Mouse (Mus musculus) heart, embryonic 14.5 days (tissue): ENCODE results near the gene Ccdc88c. TPM values are rescaled to one million over a fixed set of nuclear protein-coding genes. Genes with fewer than 3 reads are reported as not detected.

Source experiments
- ATAC-seq: fragments of 200-750 bp; cut with Nextera tagmentation; 2 replicates; pipeline ENCODE4 v1.8.0; 2017; ENCODE audit warnings: low read depth, moderate TSS enrichment; ENCODE audit not compliant: insufficient number of reproducible peaks, insufficient read depth, low FRiP score
- H3K27ac ChIP-seq, 2 experiments: fragments of 200-500 bp in 1 of 2; fragments of 300-500 bp in 1 of 2; sonication (generic) in 1 of 2; replicated peaks in 1 of 2; 2 replicates each; pipeline ENCODE4 v1.5.1; 2012 to 2014; ENCODE audit warnings: low read depth in 2 of 2, low read length in 2 of 2, control low read depth in 1 of 2, mild to moderate bottlenecking in 1 of 2, mixed read lengths in 1 of 2; ENCODE audit not compliant: control insufficient read depth in 1 of 2, insufficient read depth in 1 of 2
- H3K27me3 ChIP-seq: fragments of 300-500 bp; sonication (generic); 2 replicates; pipeline ENCODE4 v1.6.1; 2014; ENCODE audit warnings: mild to moderate bottlenecking, low read length, control low read depth; ENCODE audit not compliant: control insufficient read depth, insufficient read depth
- H3K36me3 ChIP-seq: fragments of 300-500 bp; sonication (generic); 2 replicates; pipeline ENCODE4 v1.6.1; 2014; ENCODE audit warnings: mild to moderate bottlenecking, control low read depth, low read length, mixed read lengths; ENCODE audit not compliant: control insufficient read depth, insufficient read depth
- H3K4me1 ChIP-seq, 2 experiments: fragments of 200-500 bp in 1 of 2; fragments of 300-500 bp in 1 of 2; sonication (generic) in 1 of 2; 2 replicates each; pipeline ENCODE4 v1.6.1; 2012 to 2014; ENCODE audit warnings: low read length in 2 of 2, control low read depth in 1 of 2, mixed read lengths in 1 of 2; ENCODE audit not compliant: control insufficient read depth in 2 of 2, insufficient read depth in 2 of 2
- H3K4me2 ChIP-seq: fragments of 300-500 bp; sonication (generic); 2 replicates; pipeline ENCODE4 v1.6.1; 2014; ENCODE audit warnings: mild to moderate bottlenecking, low read length
- H3K4me3 ChIP-seq, 2 experiments: fragments of 200-500 bp in 1 of 2; fragments of 300-500 bp in 1 of 2; sonication (generic) in 1 of 2; 2 replicates each; pipeline ENCODE4 v1.5.1; 2012 to 2014; ENCODE audit warnings: low read length in 2 of 2, mild to moderate bottlenecking in 2 of 2, control low read depth in 1 of 2, low read depth in 1 of 2, moderate library complexity in 1 of 2; ENCODE audit not compliant: control insufficient read depth in 1 of 2, insufficient read depth in 1 of 2
- H3K9ac ChIP-seq: fragments of 300-500 bp; sonication (generic); 2 replicates; pipeline ENCODE4 v1.6.1; 2014; ENCODE audit warnings: mild to moderate bottlenecking, low read length
- H3K9me3 ChIP-seq: fragments of 300-500 bp; sonication (generic); 2 replicates; pipeline ENCODE4 v1.6.1; 2016; ENCODE audit warnings: low read length, control low read depth; ENCODE audit not compliant: control insufficient read depth
- WGBS: fragments of 180-500 bp; shearing (Covaris S2); extraction: QIAGEN DNeasy Blood & Tissue Kit; methylation state at CpG from one replicate; pipeline ENCODE4 v1.1.7; 2014; 5-methylcytosine and 5-hydroxymethylcytosine counted together
- polyA plus RNA-seq: library from polyadenylated mRNA; unstranded; fragments of >200 nt; fragmentation: Nextera tagmentation; extraction: Ambion mirVana; gene quantifications from 2 replicates; pipeline ENCODE4 v1.2.1, GENCODE M21; 2014

The Ccdc88c gene
- polyA plus RNA-seq, 1 experiment from 2014 or later = 2.7 TPM

DNA sequence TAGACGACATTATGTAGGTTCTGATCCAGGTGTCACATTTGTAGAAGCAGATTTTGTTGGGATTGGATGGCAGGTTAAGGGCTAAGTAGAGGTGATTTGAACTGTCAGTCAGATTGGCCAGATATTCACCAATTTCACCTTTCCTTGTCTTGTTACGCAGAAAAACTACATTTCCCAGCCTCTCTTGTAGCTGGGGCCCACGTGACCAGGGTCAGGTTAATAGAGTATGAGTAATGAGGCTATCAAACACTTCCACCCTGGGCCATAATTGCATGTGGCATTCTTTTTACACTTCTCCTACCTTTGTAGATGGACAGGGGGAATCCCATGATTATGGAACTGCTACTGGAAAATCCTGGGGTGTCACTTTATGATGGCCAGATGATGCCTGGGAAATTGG is 155.2 kb downstream of the Ccdc88c start:
- Histone ChIP-seq H3K4me3 (no peak overlapping the region), H3K4me1 (no peaks in the 10 kb centered on the region), H3K27me3 (no peaks in the 10 kb centered on the region), H3K9ac (no peak overlapping the region), H3K9me3 (peaks cover 4% of the 10 kb centered on the region; the same call in 1 of the 2 replicates), H3K4me2 (no peak overlapping the region), H3K36me3 (0 out of 2 replicates have a peak, but pooled peaks cover 3% of the 10 kb centered on the region), H3K27ac (no peak overlapping the region)
- WGBS = 80% methylated on average over 3 of the region's 3 CpGs
- no peak for ATAC-seq

DNA sequence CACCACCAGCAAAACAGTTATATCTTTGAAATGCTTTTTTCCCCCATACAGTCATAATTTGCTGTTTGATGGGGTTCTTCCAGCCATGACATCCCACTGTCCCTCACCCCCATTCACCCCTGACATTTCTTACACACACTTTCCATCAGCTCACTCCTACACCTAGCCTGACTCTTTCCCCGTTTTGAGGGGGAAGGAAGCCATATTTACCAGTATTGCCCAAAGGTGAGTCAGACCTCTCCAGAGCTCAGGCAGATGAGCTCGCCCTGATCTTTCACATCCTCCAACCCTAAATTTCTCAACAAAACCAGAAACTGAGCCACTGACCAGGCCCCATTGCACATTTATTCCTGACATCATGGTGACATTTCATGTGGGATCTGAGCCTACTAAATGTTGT is 157.0 kb downstream of the Ccdc88c start:
- H3K27ac ChIP-seq = no peak overlapping the region

DNA sequence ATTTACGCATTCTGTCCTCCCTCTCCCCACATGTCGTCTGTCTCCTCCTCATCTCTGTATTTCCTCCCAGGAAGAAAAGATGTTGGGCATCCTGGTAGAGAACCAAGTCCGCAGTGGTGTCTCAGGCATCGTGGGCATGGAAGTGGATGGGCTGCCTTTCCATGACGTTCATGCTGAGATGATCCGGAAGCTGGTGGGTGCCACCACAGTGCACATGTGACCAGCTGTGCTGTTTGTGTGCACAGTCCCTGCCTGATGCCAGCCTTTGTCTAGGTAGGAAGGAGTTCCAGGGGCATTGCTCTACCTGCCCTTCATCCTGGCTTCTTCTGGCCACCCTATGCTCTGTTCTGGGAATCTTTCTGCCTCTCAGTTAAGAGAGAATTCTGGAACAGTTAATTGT is 157.6 kb downstream of the Ccdc88c start:
- Histone ChIP-seq H3K36me3 (no peaks in the 10 kb centered on the region), H3K4me3 (no peak overlapping the region), H3K27me3 (no peaks in the 10 kb centered on the region), H3K4me2 (no peak overlapping the region), H3K27ac (no peak overlapping the region), H3K9me3 (peaks cover 4% of the 10 kb centered on the region; the same call in 1 of the 2 replicates), H3K9ac (no peak overlapping the region), H3K4me1 (no peaks in the 10 kb centered on the region)
- 87% methylated on average over 6 of the region's 6 CpGs for WGBS
- ATAC-seq = no peak

More for the DNA sequence above, 157.0 kb downstream of the Ccdc88c start:
- peaks cover 4% of the 10 kb centered on the region; the same call in 1 of the 2 replicates for H3K9me3 ChIP-seq
- no peak for ATAC-seq
- H3K36me3 ChIP-seq = no peaks in the 10 kb centered on the region
- no peaks in the 10 kb centered on the region for H3K27me3 ChIP-seq
- no peak overlapping the region for H3K4me3 ChIP-seq
- no peak overlapping the region for H3K4me2 ChIP-seq
- no peaks in the 10 kb centered on the region for H3K4me1 ChIP-seq
- WGBS = 75% methylated on average over 2 of the region's 2 CpGs
- H3K9ac ChIP-seq = no peak overlapping the region

DNA sequence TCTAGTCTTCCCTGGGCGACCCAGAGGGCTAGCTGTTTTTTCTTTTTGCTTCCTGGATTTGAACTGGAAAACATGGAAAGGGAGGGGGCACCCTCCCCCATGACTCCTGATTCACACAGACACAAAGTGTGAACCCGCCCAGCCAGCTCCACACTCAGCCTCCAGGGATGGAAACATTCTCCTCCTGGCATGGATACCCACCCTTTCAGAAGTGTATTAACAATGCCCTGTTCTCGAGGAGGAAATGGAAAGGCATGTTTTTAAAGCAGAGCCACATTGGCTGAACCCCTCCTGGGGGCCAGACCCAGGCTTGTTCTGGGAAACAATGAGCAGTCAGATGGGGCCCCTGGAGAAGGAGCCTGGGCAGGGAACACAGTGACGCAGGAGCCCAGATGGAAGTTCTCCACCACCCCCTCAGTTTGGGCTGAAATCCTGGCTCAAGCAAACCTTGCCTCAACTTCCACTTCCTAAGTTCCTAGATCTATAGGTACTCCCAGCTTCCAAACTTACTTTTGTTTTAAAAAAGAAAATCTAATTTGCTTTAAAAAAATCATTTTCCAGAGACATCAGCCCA is 160.7 kb downstream of the Ccdc88c start:
- Histone ChIP-seq H3K4me1 (no peaks in the 10 kb centered on the region), H3K9me3 (peaks cover 4% of the 10 kb centered on the region; the same call in 1 of the 2 replicates), H3K27ac (no peak overlapping the region), H3K9ac (no peak overlapping the region), H3K36me3 (no peaks in the 10 kb centered on the region), H3K4me2 (no peak overlapping the region), H3K27me3 (no peaks in the 10 kb centered on the region), H3K4me3 (no peak overlapping the region)
- WGBS = 57% methylated on average over 4 of the region's 4 CpGs
- no peak for ATAC-seq

DNA sequence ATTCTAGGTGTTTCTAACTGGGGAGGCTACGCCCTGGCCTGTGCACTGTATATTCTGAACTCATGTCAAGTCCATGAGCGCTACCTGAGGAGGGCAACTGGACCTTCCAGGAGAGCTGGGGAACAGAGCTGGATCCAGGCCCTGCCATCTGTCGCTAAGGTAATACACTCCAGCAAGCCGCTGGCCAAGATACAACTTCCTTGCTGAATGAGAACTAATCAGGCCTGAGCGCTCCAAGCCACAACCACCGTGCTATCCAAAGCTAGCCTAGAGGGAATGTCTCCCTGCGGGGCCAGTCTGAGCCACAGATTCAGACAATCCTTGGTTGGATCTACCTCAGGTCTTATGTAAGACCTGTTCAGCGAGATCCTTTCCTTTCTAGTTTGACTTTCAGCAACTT is 161.8 kb downstream of the Ccdc88c start:
- Histone ChIP-seq H3K9me3 (peaks cover 4% of the 10 kb centered on the region; the same call in 1 of the 2 replicates), H3K9ac (no peak overlapping the region), H3K27me3 (no peaks in the 10 kb centered on the region), H3K4me1 (no peaks in the 10 kb centered on the region), H3K4me2 (no peak overlapping the region), H3K4me3 (no peak overlapping the region), H3K27ac (no peak overlapping the region), H3K36me3 (no peaks in the 10 kb centered on the region)
- 83% methylated on average over 8 of the region's 8 CpGs for WGBS
- ATAC-seq = no peak

DNA sequence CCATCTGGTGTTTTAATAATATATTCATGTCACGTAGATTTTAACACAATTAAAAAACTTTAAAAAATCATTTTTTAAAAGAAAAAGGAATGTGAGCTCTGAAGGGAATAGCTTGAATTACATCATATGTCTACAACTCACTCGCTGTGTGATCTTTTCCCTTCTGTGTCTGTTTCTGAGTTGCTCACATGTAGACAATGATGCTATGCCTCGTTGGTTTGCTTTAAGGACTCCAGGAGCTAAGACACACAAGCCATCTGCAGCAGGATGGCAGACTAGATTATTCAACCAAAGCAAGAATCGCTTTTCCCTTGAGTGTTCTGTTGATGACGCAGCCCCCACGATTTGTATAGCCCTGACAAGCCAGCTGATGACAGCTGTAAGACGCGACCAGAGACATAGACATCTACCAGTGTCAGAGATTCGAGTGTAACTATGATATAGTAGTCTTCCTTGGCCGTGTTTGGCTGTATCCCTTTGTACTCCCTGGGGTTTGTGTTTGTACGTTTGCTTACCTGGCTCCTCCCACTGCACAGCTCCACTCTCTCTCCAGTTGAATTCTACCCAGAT is 163.3 kb downstream of the Ccdc88c start:
- ATAC-seq = no peak
- H3K36me3 ChIP-seq = no peaks in the 10 kb centered on the region
- 60% methylated on average over 11 of the region's 11 CpGs for WGBS

DNA sequence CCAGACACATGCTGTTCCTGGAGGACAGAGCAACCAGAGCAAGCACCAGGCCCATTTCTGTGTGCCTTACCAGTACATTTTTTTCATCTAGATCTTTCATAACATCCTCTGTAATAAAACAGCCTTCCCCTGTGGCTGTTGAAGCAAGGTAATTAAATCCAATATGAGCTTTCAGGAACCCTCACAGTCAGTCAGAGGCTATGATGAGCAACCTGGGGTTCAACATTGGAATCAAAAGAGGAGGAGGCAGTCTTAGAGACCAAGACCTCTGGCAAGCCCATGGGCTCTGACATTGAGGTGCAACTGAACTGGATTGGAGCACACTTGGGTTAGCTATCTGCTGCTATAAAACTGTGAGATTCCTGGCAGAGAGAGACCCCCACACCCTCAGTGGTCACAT is 163.8 kb downstream of the Ccdc88c start:
- Histone ChIP-seq H3K9ac (no peak overlapping the region), H3K4me3 (no peak overlapping the region), H3K27ac (no peak overlapping the region), H3K27me3 (no peaks in the 10 kb centered on the region), H3K9me3 (peaks cover 4% of the 10 kb centered on the region; the same call in 1 of the 2 replicates), H3K4me2 (no peak overlapping the region), H3K4me1 (no peaks in the 10 kb centered on the region), H3K36me3 (no peaks in the 10 kb centered on the region)
- no peak for ATAC-seq

More for the DNA sequence above, 163.3 kb downstream of the Ccdc88c start:
- H3K27me3 ChIP-seq = no peaks in the 10 kb centered on the region
- no peak overlapping the region for H3K4me3 ChIP-seq
- H3K9ac ChIP-seq = no peak overlapping the region
- H3K4me1 ChIP-seq = no peaks in the 10 kb centered on the region
- no peak overlapping the region for H3K4me2 ChIP-seq
- no peak overlapping the region for H3K27ac ChIP-seq
- peaks cover 4% of the 10 kb centered on the region; the same call in 1 of the 2 replicates for H3K9me3 ChIP-seq
